Mouse (Mus musculus): Measurements from ENCODE around the gene Slc39a11.
"Not testable (repeated sequence)": the region's sequence is repeated elsewhere in the genome, so short reads cannot be mapped to it uniquely, and the experiment has no call there.

Slc39a11 gene

GRCm38 (mm10) chr11:113666648-113667047, 16.8 kb upstream of the Slc39a11 start:
- no peak for DNase-seq

DNA sequence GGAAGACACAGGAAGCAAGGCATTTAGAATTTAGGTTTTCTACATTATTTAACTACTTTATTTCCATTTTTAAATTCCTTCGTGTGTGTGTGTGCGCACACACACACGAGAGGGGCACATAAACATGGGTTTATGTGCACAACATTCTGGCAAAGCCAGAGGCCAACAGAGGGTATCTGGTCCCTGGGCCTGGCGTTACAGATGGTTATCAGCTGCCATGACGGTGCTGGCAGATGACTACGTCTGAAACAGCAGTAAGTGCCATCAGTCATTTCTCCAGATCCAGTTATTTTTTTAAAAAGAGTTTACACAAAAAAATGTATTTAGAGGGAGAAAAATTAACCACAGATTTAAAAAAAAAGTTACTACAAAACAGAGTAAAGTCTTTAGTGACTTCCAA, 16.3 kb upstream of the Slc39a11 start:
- DNase-seq: no peak

GRCm38 (mm10) chr11:113664279-113664678, 14.4 kb upstream of the Slc39a11 start:
- no peak for DNase-seq

DNA sequence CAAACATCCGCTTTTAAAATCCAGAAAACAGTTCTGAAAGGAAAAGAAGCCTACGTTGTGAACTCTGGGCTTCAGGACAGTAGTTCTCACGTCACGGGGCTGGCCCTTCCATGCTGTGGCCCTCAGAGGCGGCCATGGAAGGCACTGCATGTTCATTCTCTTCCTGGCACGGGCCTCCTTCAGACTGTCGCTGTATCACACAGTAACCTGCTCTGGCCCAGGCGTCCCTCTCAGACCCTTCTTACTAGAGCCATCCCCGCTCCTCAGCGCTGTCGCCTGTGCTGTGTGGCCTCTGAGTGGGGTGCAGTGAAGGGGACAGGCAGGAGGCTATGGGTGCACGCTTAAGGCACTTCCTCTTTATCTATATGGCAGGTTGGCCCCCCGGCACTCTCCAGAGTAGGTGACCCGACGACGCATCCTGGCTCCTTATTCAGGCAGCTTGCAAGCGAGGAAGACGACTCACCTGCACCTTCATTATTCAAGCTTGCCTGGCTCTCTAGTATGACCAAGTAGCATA, 12.0 kb upstream of the Slc39a11 start:
- DNase-seq: no peak

DNA sequence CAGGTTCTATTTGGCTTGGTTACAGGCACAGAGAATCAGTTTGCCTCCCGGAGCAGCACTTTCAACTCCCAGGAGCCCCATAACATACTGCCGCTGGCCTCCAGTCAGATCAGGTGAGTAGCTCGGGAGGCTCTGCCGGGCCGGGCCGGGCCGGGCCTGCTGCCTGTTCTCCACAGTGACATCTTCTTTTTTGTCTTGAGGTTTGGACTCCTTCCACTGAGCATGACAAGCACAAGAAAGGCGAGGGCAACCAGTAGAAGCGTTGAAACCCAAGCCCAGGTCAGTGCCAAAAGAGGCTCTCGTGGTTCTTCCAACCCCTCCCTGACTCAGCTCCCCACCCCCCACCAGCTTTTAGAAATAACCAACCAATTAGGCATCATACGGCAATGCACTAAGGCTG, 11.1 kb upstream of the Slc39a11 start:
- DNase-seq: no peak

GRCm38 (mm10) chr11:113660213-113660612, 10.3 kb upstream of the Slc39a11 start:
- not testable (repeated sequence) for DNase-seq

DNA sequence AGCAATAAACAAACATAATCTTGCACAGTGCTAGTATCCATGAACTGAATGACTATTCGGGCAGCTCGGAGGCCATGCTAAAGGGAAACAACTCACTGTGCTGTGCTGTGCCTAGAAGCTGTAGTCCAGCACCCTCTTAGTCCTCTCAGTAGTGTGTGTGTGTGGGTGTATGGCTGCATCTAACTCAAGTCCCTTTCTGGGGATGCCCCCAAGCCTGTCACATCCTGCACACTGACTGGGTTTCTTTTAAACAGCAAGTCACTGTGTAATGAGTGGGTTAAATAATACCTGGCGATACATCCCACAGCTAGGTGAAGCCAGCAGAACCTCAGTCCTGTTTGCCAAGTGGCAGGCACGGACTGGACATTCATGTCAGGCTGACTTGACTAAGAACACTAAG, 8.9 kb upstream of the Slc39a11 start:
- no peak for DNase-seq

DNA sequence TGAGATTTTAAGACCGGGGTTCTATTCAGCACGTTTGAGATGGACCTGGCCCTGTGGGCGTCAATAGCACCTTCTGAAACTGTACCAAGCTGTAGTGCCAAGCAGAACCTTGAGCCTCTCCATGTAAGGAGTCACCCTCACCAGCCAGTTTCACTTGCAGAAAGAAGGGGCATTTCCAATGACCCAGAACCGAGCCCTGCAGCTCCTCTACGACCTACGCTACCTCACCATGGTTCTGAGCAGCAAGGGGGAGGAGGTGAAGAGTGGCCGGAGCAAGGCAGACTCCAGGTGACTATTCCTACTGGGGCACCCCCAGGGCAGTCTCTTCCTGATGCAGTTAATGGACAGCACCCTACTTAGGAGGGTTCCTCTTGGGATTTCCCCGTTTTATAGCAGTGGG, 8.4 kb upstream of the Slc39a11 start:
- DNase-seq: no peak

DNA sequence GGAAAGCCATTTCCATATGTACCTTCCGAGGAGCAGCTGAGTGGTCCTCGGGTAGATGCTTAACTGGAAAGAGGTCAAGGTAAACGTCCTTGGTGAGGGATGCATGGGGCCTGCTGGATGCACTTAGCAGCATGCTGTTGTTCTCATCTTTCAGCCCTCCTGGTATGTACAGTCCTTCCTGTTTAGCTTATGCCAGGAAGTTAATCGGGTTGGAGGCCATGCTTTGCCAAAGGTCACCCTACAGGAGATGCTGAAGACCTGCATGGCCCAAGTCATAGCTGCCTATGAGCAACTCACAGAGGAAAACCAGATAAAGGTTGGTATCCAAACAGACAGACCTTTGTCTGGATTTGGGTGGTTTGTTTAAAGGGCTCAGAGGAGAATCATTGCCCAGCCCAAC, 7.3 kb upstream of the Slc39a11 start:
- DNase-seq: no peak

DNA sequence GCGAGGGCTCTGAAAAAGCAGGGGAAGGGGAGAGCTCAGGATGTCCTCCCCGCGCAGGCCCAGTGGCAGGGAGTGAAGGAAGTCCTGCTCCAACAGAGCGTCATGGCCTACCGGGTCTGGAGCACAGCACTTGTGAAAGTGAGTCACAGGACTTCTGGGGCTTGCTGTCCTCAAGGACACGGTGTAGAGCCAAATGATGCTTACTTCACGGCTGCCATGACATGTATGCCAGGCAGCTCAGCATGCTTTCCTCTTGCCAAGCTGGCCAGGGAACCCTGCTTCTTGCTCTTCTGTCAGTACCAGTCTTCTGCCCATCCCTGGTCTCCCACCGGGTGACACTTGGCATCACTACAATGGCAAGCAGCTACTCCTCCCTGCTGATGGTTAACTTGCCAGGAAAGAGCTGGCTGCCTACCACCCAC, 6.6 kb upstream of the Slc39a11 start:
- no peak for DNase-seq

- DNase-seq: peak; percentile 53
These were observed 4.8 kb upstream of the Slc39a11 start for GRCm38 (mm10) chr11:113654561-113655270.

GRCm38 (mm10) chr11:113654105-113654504, 4.2 kb upstream of the Slc39a11 start:
- no peak for DNase-seq

DNA sequence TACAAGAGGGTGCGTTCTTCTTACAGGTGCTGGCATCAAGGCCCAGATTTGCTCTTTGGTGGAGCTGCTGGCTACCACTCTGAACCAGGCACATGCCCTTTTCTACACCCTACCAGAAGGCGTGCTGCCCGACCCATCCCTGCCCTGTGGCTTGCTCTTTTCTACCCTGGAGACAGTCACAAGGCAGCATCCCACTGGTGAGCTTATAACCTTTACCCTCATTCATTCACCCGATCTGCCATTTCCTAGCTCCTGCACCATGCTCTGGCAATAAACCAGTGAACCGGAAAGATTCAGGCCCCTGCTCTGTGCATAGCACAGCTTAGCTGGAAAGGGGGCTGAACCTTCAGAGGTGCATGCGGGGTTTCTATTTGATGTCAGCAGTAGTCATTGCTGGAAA, 2.6 kb upstream of the Slc39a11 start:
- DNase-seq: no peak

DNA sequence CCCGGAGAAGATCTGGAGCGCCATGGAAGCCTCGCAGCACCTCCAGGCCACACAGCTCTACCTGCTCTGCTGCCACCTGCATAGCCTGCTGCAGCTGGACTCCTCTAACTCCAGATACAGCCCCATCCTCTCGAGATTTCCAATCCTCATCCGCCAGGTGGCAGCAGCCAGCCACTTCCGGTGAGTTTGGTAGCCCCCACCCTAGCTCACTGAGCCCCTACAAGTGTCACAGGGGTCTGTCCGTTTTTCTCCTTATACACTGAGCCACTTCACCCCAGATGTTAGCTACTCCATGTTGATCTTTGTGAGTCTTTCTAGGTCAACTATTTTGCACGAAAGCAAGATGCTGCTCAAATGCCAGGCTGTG, 2.0 kb upstream of the Slc39a11 start:
- DNase-seq: no peak

DNA sequence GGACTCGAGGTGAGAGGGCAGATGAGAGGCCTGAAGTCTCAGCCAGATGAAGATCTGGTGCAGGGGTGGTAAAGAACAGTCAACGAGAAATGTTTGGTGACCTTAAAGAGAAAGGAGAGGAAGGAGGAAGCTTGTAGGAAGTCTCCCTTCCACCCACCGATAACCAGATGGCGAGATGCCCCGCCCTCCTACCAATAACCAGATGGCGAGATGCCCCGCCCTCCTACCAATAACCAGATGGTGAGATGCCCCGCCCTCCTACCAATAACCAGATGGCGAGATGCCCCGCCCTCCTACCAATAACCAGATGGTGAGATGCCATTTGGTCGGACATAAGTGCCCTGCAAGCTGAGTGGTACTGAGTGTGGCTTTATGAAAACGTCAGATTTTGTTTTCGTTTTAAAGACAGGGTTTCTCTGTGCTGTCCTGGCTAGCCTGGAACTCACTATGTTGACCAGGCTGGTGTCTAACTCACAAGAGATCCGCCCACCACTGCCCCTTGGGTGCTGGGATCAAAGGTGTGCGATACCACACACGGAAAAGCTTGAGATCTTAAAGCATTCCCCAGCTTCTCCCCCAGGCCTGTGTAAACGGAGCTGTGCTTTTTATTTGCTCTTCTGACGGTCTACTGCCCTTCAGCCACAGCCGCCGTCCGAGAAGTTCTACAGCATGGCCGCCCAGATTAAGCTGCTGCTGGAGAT, 1.5 kb upstream of the Slc39a11 start:
- DNase-seq: no peak

GRCm38 (mm10) chr11:113648690-113649352, 1.1 kb downstream of the Slc39a11 start, which contains the start of gene Cog1:
Cog1 (plus strand) TSS chr11:113649169.
- DNase-seq: no peak

DNA sequence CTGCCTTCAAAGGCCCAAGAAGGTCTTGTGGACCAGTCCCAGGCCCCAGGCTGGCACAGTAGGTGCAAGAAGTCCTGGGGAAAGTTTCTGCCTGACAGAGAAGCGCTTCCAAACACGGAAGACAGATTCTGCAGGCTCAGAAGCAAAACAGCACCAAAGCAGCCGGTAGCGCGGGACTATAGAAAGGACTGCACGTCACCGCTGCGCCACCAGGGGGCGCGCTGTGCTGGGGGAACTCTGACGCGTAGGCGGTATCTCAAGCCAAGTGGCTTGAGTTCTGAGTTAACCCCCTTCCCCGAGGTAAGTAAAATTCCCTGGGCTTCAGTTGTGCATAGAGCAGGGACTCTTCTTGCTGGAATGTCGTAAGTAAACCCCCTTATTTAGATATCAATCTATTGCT, 1.7 kb downstream of the Slc39a11 start:
- peak; percentile 82 for DNase-seq

DNA sequence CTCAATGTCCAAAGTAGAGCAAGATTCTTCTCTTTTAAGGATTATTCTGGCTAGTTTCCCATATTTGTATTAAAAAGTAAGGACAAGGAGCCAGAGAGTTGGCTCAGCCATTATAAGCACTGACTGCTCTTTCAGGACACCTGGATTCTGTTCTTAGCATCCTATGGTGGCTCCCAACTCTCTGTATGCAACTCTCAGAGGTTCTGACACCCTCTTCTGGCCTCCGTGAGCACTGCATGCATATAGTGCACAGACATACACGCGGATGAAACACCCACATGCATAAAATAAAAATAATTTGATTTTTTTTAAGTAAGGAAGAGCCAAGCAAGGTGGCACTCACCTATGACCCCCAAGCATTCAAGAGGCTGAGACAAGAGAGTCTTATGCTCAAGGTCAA, 4.7 kb downstream of the Slc39a11 start:
- no peak for DNase-seq

DNA sequence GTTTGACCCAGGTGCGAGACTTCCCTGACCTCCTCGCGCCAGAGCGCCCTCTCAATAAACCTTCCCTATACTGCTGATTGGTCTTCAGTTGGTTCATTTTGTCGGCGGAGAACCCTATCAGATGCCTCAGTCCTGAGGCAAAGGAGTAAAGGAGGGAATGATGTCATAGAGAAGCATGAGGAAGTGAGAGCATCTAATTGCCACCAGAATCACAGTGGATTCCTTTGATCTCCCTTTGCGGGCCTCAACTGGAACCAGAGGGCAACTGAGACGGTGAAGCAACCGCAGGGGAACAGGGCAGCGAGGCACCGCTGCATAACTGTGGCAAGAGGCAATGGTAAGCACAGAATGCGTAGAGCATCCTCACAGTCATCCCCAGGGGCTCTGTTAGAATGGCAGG, 11.2 kb downstream of the Slc39a11 start:
- no peak for DNase-seq

- no peak for DNase-seq
These were observed 15.2 kb downstream of the Slc39a11 start for GRCm38 (mm10) chr11:113634699-113635121.

GRCm38 (mm10) chr11:113633398-113633797, 16.5 kb downstream of the Slc39a11 start:
- no peak for DNase-seq

GRCm38 (mm10) chr11:113632303-113632702, 17.6 kb downstream of the Slc39a11 start:
- no peak for DNase-seq

GRCm38 (mm10) chr11:113631862-113632261, 18.0 kb downstream of the Slc39a11 start:
- DNase-seq: no peak

- DNase-seq: no peak
These were observed 18.6 kb downstream of the Slc39a11 start for GRCm38 (mm10) chr11:113631302-113631701.
